Comparison of ENCODE assay signal across 9 mouse cellular contexts in genomic region chr6:117168321-117169011, GRCm38 (mm10). TPM values are rescaled to one million over a fixed set of nuclear protein-coding genes. Genes with fewer than 3 reads are reported as not detected.
A peak's percentile ranks its signal among the peaks of the same experiment; 100 is the strongest.
DNase-seq lines count a peak whose midpoint lies in the region; ATAC-seq and TF ChIP-seq lines count a peak whose summit lies in the region.
"Had no signal": no experiment of that assay in that cellular context is flagged by ENCODE, and none has a peak within 500 bp of the region (broad histone marks: within the 10 kb centered on the region; RNA-seq: fewer than 3 reads in every experiment).

TSS of gene Cxcl12 (plus strand) at chr6:117168535.

- peak within 1 kb of the TSS; percentile 53 for H3K4me3 ChIP-seq in erythroblast, embryonic 14.5 days (replicated peaks)
- peak within 1 kb of the TSS; percentile 58 for H3K4me3 ChIP-seq in cortical plate, adult 2 months (ENCODE audit: insufficient read depth, low read length)
- peak within 1 kb of the TSS; percentile 58 for H3K4me3 ChIP-seq in hindbrain, postnatal 0 days (ENCODE audit: low read length)
- H3K4me3 ChIP-seq in midbrain, embryonic 11.5 days (ENCODE audit: low read depth, low read length): peak within 1 kb of the TSS; percentile 56
- peak within 1 kb of the TSS; percentile 71 for H3K4me3 ChIP-seq in stomach, embryonic 14.5 days (ENCODE audit: low read depth, low read length)

- H3K27me3 ChIP-seq in erythroblast, embryonic 14.5 days (ENCODE audit: control insufficient read depth): peaks cover 43% of the 10 kb centered on the region
- peaks cover 13% of the 10 kb centered on the region; the same call in 1 of the 2 replicates for H3K27me3 ChIP-seq in hindbrain, postnatal 0 days (ENCODE audit: insufficient read depth, low read length)
- H3K27me3 ChIP-seq in midbrain, embryonic 11.5 days (ENCODE audit: control insufficient read depth, insufficient read depth, low read length): peaks cover 48% of the 10 kb centered on the region
- H3K27me3 ChIP-seq in stomach, embryonic 14.5 days (ENCODE audit: control insufficient read depth, insufficient read depth, low read length): peaks cover 4% of the 10 kb centered on the region; the same call in 1 of the 2 replicates

- no peaks in the 10 kb centered on the region for H3K9me3 ChIP-seq in erythroblast, embryonic 14.5 days (ENCODE audit: control insufficient read depth, low read length)
- no peaks in the 10 kb centered on the region for H3K9me3 ChIP-seq in hindbrain, postnatal 0 days (ENCODE audit: low read length)
- no peaks in the 10 kb centered on the region for H3K9me3 ChIP-seq in midbrain, embryonic 11.5 days (ENCODE audit: control insufficient read depth, low read length)
- no peaks in the 10 kb centered on the region for H3K9me3 ChIP-seq in stomach, embryonic 14.5 days (ENCODE audit: control insufficient read depth, low read depth, low read length)

- no peaks in the 10 kb centered on the region for H3K4me1 ChIP-seq in erythroblast, embryonic 14.5 days (ENCODE audit: control insufficient read depth)
- no peaks in the 10 kb centered on the region for H3K4me1 ChIP-seq in cortical plate, adult 2 months (ENCODE audit: control insufficient read depth, insufficient read depth, low read length)
- H3K4me1 ChIP-seq in hindbrain, postnatal 0 days (ENCODE audit: insufficient read depth, low read length): peaks cover 17% of the 10 kb centered on the region; the same call in 1 of the 2 replicates
- peaks cover 16% of the 10 kb centered on the region for H3K4me1 ChIP-seq in midbrain, embryonic 11.5 days (ENCODE audit: control insufficient read depth, insufficient read depth, low read length)
- 0 out of 2 replicates have a peak, but pooled peaks cover 13% of the 10 kb centered on the region for H3K4me1 ChIP-seq in stomach, embryonic 14.5 days (ENCODE audit: control insufficient read depth, insufficient read depth, low read length)

- no peak for ATAC-seq in erythroblast, adult 5-6 weeks (replicated peaks; ENCODE audit: low FRiP score, poor library complexity, severe bottlenecking)
- ATAC-seq in hindbrain, postnatal 0 days: peak; percentile 38; the same call in 1 of the 2 replicates
- peak; percentile 63 for ATAC-seq in midbrain, embryonic 11.5 days (ENCODE audit: low FRiP score)
- ATAC-seq in stomach, embryonic 14.5 days (ENCODE audit: insufficient number of reproducible peaks, insufficient read depth, low FRiP score, low read depth): peak; percentile 60

- H3K36me3 ChIP-seq in erythroblast, embryonic 14.5 days (ENCODE audit: control insufficient read depth): no peaks in the 10 kb centered on the region; the same call in 1 of the 2 replicates
- no peaks in the 10 kb centered on the region for H3K36me3 ChIP-seq in hindbrain, postnatal 0 days (ENCODE audit: insufficient read depth, low read length)
- no peaks in the 10 kb centered on the region for H3K36me3 ChIP-seq in midbrain, embryonic 11.5 days (ENCODE audit: control insufficient read depth, insufficient read depth, low read length)
- no peaks in the 10 kb centered on the region for H3K36me3 ChIP-seq in stomach, embryonic 14.5 days (ENCODE audit: control insufficient read depth, insufficient read depth, low read length)

- TF ChIP-seq POLR2A in cortical plate, adult 2 months (IDR thresholded peaks at IDR 0.05; ENCODE audit: extremely low read depth, insufficient read depth, low read length): peak; percentile 62; the same call in 1 of the 2 replicates

- DNase-seq in gastrocnemius, postnatal 25 days: peak; percentile 74
- peak; percentile 53 for DNase-seq in hindbrain, postnatal 0 days (ENCODE audit: low spot score)
- DNase-seq in left cerebral cortex, postnatal 36 days (ENCODE audit: low spot score in 2 of 2): peak; percentile 34 to 38
- DNase-seq in midbrain, embryonic 11.5 days (ENCODE audit: low spot score, missing footprints): peak; percentile 96

- 0 out of 2 replicates have a peak within 1 kb of the TSS, but pooled peaks have one; percentile 15 for H3K27ac ChIP-seq in cortical plate, adult 2 months (ENCODE audit: insufficient read depth, low read length)
- H3K27ac ChIP-seq in hindbrain, postnatal 0 days: peak within 1 kb of the TSS; percentile 48
- no peak within 1 kb of the TSS for H3K27ac ChIP-seq in midbrain, embryonic 11.5 days (ENCODE audit: low read depth, low read length)
- peak within 1 kb of the TSS; percentile 12; the same call in 1 of the 2 replicates for H3K27ac ChIP-seq in stomach, embryonic 14.5 days (ENCODE audit: low read length)

- TF ChIP-seq CTCF in cortical plate, adult 2 months (IDR thresholded peaks at IDR 0.05; ENCODE audit: extremely low read depth, insufficient read depth, low read length): no peak
- TF ChIP-seq CTCF in hindbrain, postnatal 0 days (IDR thresholded peaks at IDR 0.05; ENCODE audit: low read depth): no peak

- under 1% methylated on average over 62 of the region's 64 CpGs for WGBS in hindbrain, postnatal 0 days
- under 1% methylated on average over 57 of the region's 64 CpGs for WGBS in midbrain, embryonic 11.5 days
- WGBS in stomach, embryonic 14.5 days: 1% methylated on average over 63 of the region's 64 CpGs

- H3K4me2 ChIP-seq in hindbrain, postnatal 0 days (ENCODE audit: low read depth, low read length): peak within 1 kb of the TSS; percentile 91
- H3K4me2 ChIP-seq in midbrain, embryonic 11.5 days: peak within 1 kb of the TSS; percentile 94
- peak within 1 kb of the TSS; percentile 79 for H3K4me2 ChIP-seq in stomach, embryonic 14.5 days (replicated peaks; ENCODE audit: low read depth, low read length)

- H3K9ac ChIP-seq in hindbrain, postnatal 0 days (replicated peaks; ENCODE audit: low read length): peak within 1 kb of the TSS; percentile 56
- H3K9ac ChIP-seq in midbrain, embryonic 11.5 days (ENCODE audit: low read length): peak within 1 kb of the TSS; percentile 65
- H3K9ac ChIP-seq in stomach, embryonic 14.5 days (replicated peaks; ENCODE audit: low read depth, low read length): peak within 1 kb of the TSS; percentile 82

- intact Hi-C loops in left cerebral cortex, postnatal 36 days (cut with DNase I): loop anchor here (5.0 to 10.0 kb wide), 5 partner anchors 194 to 516 kb away; partner anchors contain the start of gene Depp1

RNA-seq across cellular contexts. Expression of gene Cxcl12, which starts in this region (rescaled TPM):
- 0.13 TPM in 1 of 2 replicates, not detected in the other for polyA plus RNA-seq in erythroblast, embryonic 14.5 days (2012)
- 8.6 and 9.8 TPM in 2 replicates for total RNA-seq in erythroblast, adult 5-6 weeks (2015; ENCODE audit: low replicate concordance)
- total RNA-seq in erythroblast, adult 5-6 weeks (2017; ENCODE audit: low replicate concordance): 7.2 and 8.3 TPM in 2 replicates
- 69.1 and 70.0 TPM in 2 replicates for polyA plus RNA-seq in cortical plate, adult 2 months (2012; rRNA removed)
- total RNA-seq in gastrocnemius, postnatal 25 days (2021): 10 to 100 TPM; 38.5 to 47.4 TPM
- total RNA-seq in hindbrain, postnatal 0 days (2014; rRNA removed): 39.2 and 40.3 TPM in 2 replicates
- polyA plus RNA-seq in hindbrain, postnatal 0 days (2015; fragmentation: Nextera tagmentation; extraction: Ambion mirVana): 90.9 and 92.2 TPM in 2 replicates
- total RNA-seq in left cerebral cortex, postnatal 36 days (2021): 10 to 100 TPM; 46.5 to 49.7 TPM
- polyA plus RNA-seq in midbrain, embryonic 11.5 days (2014; fragmentation: Nextera tagmentation; extraction: Ambion mirVana): 70.9 and 79.2 TPM in 2 replicates
- 180 and 184 TPM in 2 replicates for polyA plus RNA-seq in stomach, embryonic 14.5 days (2014; fragmentation: Nextera tagmentation; extraction: Ambion mirVana)
- total RNA-seq: MEL had no signal

Comparison
In these comparisons a context has a peak if more than half of its experiments do, and no peak if none do; other contexts are left out.
1. RNA of gene Cxcl12 (polyA plus RNA-seq): 180 to 184 TPM in stomach, embryonic 14.5 days, 90.9 to 92.2 TPM in hindbrain, postnatal 0 days, 70.9 to 79.2 TPM in midbrain, embryonic 11.5 days and 69.1 to 70.0 TPM in cortical plate, adult 2 months; 0.13 TPM in erythroblast, embryonic 14.5 days; every median in the first group is over 10 times any median in the second.
2. DNase-seq: peak in every context shown above with its lines; median percentile 96 in midbrain, embryonic 11.5 days; 74 in gastrocnemius, postnatal 25 days; 53 in hindbrain, postnatal 0 days; 36 in left cerebral cortex, postnatal 36 days.
3. Peak in every context shown above with its lines, with median percentiles within 50 percentile points of each other: H3K4me3 ChIP-seq, H3K4me2 ChIP-seq and H3K9ac ChIP-seq.